Mouse (Mus musculus) left cerebral cortex, postnatal 36 days (tissue): ENCODE data around the gene Gpnmb. TPM values are rescaled to one million over a fixed set of nuclear protein-coding genes. Genes with fewer than 3 reads are reported as not detected.

Experiments
- DNase-seq, 2 experiments: peaks; one replicate each; pipeline ENCODE4 v3.0.0; 2021 to 2022; ENCODE audit warnings: low spot score in 2 of 2, mixed read lengths in 1 of 2
- intact Hi-C: fragments of 180-260 bp; cut with DNase I; formaldehyde crosslinking; loops from one replicate; pipeline ENCODE4 v1.15.1; 2025
- total RNA-seq, 2 experiments: library from RNA; stranded (reverse); gene quantifications; 2 replicates each; pipeline ENCODE4 v1.2.3; 2021

Gpnmb gene
- total RNA-seq, 2 experiments from 2014 or later, result 1.1 to 1.8 TPM

DNA sequence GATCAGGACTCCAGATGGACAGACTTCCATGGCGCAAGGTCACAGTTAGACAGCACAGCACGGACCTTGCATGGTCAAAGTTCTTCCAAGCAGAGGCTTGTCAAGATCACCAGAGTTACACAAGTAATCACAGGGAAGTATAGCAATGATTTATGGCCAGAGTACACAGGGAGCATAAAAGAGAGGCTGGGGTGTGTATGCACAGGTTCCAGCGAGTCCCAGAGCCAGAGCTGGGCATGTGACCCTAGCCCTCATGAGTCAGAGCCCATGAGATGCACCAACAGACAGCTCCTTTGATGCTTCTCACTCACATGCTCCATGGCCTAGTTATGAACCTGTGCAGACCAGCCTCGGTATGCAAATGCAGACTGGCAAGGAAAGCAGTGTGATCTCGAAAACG is 8.3 kb upstream of the Gpnmb start:
- DNase-seq, result no peak
- intact Hi-C loops, result no loop called here

DNA sequence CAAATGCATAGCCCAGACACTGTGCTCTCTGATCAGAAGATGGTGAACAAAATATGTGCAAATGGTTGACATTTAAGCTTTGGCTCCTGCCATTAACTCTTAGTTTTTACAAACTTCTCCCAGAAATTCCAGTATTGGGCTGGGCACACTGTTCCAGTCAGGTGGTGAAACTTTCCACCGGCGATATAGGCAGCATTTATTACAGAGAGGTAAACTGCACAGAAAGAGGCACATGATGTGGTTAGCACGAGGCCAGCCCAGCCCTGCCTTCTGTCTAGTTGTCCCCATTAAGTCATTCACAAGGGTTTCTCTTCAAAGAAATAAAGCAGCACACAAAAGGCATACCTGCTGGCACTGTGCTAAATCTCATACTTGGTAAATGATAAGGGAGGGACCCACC is 7.6 kb upstream of the Gpnmb start:
- DNase-seq, result no peak
- intact Hi-C loops, result no loop called here

DNA sequence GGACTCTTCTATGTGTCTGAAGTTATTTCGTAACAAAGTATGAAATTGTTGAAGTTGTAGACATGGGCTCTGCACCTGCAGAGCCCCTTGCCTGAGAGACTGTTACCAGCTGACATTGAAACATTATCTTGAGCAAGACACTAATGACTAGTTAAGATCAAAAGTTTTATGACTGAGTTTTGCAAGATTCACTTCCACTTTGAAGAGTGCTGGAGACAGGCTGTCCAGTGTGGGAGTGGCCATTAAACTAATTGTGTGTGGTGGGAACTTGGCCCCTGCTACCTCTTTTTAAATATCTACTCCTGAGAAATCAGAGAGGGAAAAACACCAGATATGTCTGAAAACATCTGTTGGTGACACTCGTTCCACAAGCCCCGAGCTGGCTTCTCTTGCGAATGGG is 5.1 kb upstream of the Gpnmb start:
- intact Hi-C loops, result no loop called here
- no peak for DNase-seq

DNA sequence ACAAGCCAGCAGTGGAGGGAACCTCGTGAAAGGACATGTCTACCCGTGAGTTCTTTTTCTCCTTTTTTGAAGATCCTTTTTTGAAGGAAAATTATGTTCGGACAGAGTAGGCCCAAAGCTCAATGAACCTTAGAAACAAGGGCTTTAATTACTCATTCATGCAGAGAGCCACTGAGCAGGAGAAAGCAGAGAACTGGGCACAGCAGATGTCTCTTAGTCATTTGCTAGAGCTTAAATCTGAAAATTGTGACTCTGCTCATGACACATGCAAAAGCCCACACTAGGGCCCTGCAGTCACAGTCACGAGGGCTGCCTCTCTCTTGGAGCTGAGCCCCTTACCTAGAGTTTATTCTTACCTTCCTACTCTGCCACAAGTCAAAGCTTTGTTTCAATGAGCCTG is 3.6 kb upstream of the Gpnmb start:
- DNase-seq, result no peak
- intact Hi-C loops, result no loop called here

DNA sequence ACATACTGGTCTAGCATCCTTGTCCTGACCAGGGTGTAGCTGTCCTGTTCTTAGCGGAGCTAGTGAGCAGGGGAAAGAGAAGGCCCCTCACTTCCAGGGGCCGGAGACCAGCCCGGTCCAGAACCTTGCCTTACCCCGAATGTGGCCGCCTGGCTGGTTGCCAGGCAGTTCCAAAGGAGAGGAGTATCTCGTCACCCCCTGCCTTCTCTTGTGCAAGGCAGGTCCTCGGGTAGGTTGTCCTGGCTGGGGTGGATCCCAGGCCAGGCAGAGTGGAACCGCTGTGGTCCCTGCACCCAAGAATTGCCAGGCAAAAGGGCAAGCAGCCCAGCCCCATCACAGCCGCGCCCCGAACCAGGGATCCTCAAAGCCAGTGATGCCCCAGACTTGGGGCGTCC is 919 bp downstream of the Gpnmb start:
- no peak for DNase-seq
- intact Hi-C loops, result no loop called here

DNA sequence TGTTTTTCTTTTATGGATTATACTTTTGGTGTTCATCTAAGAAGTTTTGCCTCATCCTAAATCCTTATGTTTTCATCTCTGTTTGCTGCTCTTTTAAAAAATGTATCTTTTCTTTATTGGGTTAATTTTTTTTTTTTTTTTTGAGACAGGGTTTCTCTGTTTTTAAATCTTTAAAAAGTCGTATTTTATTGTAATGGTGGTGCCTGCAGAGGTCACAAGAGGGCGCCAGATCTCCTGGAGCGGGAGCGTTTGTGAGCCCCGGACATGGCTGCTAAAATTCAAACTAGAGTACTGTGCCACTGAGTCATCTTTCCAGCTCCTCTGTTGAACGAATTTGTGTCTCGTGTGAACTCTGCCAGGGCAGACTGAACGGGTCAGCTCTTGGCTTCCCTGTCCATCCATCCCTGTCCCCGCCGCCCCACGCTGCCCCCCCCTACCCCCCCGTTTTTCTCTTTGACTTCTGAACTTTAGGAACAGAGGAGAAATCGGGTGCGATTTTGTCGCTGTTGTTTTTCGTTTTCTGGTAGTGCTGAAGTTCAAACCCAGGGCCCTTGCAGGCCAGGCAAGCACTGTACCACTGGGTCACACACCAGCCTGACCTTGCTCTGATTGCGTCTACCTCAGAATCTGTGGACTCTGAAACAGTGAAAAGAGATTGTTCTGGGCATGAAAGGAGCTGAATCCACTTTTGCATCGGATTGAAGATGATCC is 3.3 kb downstream of the Gpnmb start:
- intact Hi-C loops, result no loop called here
- peak; percentile 36 to 57 for DNase-seq

DNA sequence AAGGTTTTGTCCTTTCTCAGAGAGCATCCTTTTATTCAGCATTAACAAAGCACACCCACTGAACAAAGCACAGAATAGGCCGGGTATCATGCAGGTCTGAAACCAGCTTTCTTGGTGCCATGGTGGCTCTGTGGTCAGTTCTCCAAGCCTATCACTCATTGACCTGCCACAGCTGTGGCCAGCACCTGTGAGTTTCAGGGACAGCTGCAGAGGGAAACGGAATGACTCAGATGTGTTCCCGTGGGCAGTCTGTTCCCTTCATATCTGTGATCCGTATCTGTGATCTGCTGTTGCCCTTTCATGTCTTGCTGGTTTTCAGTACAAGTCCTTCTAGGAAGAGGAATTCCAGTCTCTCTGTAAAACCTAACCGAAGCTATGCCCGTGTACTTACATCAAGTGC is 10.2 kb downstream of the Gpnmb start:
- no peak for DNase-seq
- intact Hi-C loops, result no loop called here

DNA sequence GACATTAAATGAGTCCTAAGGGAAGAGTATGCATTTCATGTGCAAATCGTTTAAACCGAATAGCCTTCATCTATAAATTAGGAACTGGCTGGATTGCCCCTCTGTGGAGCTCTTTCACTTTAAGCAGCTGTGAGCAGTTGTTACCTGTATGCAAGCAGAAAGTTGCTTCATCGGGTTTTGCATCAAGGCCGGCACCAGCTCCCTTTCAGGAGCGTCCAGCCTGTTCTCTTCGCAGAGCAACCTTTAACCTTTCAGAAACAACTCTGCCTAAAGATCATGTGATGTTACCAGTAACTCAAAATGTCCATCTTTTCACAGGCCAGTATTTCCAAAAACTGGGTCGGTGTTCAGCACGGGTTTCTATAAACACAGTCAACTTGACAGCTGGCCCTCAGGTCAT is 10.6 kb downstream of the Gpnmb start:
- intact Hi-C loops, result no loop called here
- no peak for DNase-seq

DNA sequence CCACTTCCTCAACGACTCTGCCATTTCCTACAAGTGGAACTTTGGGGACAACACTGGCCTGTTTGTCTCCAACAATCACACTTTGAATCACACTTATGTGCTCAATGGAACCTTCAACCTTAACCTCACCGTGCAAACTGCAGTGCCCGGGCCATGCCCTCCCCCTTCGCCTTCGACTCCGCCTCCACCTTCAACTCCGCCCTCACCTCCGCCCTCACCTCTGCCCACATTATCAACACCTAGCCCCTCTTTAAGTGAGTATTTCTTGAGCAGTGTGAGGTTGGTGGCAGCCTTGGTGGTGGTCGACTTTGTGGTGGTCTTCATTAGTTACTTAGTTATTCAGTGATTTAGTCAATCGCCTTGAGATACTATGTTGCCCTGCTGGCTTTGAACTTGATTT is 11.5 kb downstream of the Gpnmb start:
- intact Hi-C loops, result no loop called here
- DNase-seq, result no peak

DNA sequence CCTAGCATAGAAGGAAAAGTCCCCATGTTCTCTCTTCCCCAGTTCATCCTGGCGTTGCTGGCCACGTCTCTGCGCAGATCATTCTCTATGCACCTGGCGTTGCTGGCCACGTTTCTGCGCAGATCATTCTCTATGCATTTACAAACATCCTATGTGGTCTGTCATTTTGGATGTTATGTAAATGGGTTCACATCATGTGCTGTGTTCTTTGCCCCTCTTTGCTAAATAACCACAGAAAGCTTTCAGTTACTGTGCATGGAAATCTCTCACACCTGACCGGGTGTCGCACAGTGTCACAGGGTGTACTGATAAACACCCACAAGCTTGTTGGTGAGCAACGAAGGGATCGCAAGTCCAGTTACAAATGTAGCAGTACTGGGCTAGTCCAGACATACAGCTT is 12.0 kb downstream of the Gpnmb start:
- intact Hi-C loops, result no loop called here
- no peak for DNase-seq

DNA sequence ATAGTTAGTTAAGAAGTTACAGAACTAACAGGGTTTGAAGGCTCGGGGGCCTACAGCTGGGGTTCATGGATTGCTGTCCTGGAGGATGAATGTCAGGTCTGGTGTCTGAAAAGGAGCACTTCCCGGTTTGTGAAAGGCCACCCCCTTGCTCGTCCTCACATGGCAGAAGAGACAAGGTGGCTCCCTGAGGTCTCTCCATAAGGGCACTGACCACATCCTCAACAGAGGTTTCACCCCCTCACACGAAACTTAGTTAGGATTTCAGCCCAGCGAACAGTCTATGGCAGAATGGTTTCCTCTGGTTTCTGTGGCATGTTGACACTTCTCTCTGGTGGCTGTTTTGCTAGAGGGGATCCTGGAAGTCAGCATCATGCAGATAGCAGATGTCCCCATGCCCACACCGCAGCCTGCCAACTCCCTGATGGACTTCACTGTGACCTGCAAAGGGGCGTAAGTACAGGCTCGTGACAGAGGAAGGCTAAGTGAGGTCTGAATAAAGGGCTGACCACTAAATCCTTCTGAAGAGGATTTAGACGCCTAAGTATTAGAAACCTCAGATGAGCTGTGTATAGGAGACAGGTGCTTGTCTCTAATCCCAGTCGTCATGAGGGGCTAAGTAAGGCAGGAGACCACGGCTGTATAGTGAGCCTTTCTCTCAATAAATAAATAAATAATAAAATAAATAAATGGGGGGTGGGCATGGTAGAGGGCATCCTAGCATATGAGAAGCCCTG is 14.5 kb downstream of the Gpnmb start:
- intact Hi-C loops, result loop anchor here (10.0 kb wide), 1 partner anchor 344 kb away; the partner anchor contains the start of gene Stk31
- DNase-seq, result no peak

DNA sequence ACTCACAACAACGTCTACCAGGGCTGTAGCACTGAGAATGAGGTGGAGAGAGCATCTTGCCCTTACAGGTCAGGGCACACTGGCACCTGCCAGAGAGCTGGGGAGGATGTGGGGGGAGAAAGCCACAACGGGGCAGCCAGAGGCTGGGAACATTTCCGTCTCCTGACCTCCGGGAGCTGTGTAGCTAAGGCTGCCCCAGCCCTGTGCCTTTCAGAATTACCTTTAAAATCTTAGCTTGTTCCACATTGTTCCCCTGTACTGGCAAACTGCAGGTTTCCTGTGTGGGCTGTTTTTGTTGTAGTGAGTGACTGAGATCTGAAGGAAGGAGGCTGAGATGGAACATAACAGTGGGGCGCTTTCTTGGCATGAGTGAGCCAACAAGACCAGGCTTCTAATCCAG is 15.8 kb downstream of the Gpnmb start:
- intact Hi-C loops, result loop anchor here (10.0 kb wide), 1 partner anchor 343 kb away; the partner anchor contains the start of gene Stk31
- DNase-seq, result no peak

DNA sequence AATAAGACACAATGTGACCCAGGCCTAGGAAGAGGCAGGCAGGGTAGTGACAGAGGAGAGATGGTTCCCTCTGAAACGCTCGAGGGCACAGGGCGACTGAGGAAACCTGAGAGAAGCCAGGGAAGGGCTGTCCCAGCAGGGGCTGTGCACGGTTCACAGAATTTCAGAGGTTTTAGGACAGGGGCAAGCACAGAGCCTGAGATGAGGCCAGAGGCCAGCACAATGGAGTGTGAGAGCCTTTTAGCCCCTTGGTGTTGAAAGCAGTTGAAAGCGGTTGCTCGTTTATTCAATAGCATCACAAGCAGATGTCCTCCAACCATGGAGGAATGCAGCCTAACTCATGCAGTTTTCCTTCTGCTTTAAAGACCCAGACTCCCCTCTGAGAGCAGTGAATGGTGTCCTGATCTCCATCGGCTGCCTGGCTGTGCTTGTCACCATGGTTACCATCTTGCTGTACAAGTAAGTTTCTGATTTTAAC is 18.9 kb downstream of the Gpnmb start:
- no peak for DNase-seq
- intact Hi-C loops, result loop anchor here (10.0 kb wide), 1 partner anchor 340 kb away; the partner anchor contains the start of gene Stk31

DNA sequence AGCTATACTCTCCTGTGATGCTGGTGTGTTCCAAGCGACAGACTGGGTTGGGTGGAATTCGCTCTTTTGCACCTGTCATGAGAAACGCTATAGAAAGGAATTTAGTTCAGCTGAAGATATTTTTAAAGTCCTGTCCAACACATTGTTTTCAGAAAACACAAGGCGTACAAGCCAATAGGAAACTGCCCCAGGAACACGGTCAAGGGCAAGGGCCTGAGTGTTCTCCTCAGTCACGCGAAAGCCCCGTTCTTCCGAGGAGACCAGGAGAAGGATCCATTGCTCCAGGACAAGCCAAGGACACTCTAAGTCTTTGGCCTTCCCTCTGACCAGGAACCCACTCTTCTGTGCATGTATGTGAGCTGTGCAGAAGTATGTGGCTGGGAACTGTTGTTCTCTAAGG is 19.7 kb downstream of the Gpnmb start:
- intact Hi-C loops, result loop anchor here (2.0 to 10.0 kb wide), 2 partner anchors 151 to 339 kb away; partner anchors contain the start of gene Stk31
- DNase-seq, result no peak

DNA sequence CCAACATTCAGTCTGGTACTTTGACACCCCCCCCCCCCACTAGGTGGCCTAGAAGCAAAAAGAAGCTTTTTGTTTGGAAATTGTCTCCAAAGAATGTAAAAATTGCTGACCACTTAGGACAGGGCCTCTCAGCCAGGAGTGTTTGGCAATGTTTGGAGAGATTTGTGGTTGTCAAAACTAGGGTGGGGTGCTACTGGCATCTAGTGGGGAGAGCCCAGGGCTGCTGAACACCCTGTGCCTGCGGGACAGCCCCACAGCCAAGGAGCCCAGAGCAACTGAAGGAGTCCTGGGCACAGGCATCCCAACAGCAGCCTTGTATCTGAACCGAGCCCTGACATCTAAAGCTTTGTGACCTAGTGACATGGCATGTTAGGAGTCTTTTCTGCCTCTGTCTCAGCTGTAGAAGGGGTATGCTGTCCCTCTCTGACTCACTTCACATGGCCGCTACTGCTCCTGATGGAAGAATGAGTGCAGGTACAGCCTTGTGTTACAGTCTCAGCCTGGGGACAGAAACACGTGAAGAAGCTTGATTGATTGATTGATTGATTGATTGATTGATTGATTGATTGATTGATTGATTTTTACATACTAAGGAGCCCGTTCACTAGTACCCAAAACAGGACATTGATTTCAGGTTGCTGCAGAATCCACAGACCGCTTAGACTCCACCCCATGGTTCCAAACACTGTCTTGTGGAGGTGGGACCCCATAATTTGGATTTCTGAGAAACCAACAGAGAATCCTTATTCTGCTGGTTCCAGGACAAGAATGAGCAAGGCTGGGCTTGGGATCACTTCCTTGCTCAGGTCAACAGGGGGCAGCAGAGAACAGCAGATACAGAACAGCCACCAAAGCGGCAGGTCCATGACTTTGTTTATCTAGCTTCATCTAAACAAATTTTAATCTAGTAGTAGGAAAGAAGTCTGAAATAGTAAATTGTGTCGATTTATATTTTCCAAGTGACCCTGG is 21.0 kb downstream of the Gpnmb start:
- intact Hi-C loops, result loop anchor here (2.0 to 10.0 kb wide), 2 partner anchors 149 to 337 kb away; partner anchors contain the start of gene Stk31
- DNase-seq, result peak; percentile 47 to 67

DNA sequence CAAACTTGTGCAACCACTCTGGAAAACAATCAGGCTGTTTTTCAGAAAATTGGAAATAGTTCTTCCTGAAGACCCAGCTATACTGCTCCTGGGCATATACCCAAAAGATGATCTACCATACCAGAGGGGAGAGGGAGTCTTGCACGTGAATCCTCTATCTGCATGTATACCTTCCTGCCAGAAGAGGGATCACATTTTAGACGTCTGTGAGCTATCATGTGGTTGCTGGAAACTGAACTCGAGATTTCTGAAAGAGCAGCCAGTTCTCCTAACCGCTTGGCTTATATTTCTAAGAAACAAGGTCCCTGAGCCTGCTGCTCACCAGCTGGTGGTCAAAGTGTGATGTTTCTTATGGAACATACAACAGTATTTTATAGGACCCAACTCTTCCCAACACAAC is 32.0 kb downstream of the Gpnmb start:
- intact Hi-C loops, result no loop called here

DNA sequence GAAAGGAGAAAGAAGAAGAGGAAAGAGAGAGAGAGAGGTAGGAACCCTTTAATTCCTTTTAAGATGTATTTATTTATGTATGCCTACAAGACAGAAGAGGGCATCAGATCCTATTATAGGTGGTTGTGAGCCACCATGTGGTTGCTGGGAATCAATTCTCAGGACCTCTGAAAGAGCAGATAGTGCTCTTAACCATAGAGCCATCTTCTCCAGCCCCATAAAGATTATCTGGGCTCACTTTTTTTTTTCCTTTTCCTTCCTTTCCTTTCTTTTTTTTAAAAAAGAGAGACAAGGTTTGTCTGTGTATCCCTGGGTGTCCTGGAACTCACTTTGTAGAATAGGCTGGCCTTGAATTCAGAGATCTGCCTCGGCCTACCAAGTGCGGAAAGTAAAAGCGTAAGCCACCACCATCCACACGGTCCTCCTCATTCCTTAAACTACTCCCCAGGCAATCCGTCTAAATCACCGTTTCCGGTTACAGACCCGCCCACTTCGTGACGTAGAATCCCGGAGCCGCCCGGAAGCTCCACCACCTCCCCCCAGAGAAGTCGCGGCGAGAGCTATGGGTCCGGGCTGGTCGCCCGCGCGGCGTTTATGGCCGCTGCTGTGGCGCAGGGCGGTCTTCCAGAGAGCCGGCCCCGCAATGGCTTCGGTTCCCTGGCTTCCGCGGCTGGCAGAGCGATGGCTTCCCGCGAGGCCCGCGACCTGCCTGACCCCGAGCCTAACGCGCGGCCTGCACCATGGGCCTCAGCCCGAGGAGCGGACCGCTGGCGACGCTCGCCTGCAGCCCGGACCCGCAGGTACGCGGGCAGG is 37.2 kb downstream of the Gpnmb start, which contains the start of gene Malsu1:
Malsu1 (plus strand) TSS at position 492 of the 813 bp plus-strand sequence.
- intact Hi-C loops, result loop anchor here (2.0 kb wide), 1 partner anchor 143 kb away; no protein-coding TSS in a partner anchor

More for the DNA sequence above, 32.0 kb downstream of the Gpnmb start:
- DNase-seq, result no peak

DNA sequence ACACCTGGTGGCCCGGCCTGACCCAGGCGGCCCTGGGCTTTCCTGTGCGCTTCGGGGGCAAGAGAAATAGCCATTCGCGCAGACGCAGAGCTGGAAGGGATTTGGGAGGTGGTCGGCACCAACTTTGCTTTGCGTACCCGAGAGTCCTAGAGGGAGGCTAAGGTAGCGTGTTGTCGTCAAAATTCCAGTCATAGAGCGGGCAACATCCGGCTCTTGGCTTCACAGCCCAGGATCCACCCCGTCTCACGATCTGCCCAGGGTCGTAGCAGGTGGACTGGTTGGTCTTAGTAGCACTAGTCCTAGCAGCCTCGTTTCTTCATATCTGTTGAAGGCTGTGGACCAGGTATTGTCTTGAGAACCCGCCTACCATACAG is 37.8 kb downstream of the Gpnmb start:
- intact Hi-C loops, result no loop called here
- DNase-seq, result peak in 1 of 2 experiments; percentile 26

More for the DNA sequence above, 37.2 kb downstream of the Gpnmb start, which contains the start of gene Malsu1:
- DNase-seq, result peak; percentile 95

DNA sequence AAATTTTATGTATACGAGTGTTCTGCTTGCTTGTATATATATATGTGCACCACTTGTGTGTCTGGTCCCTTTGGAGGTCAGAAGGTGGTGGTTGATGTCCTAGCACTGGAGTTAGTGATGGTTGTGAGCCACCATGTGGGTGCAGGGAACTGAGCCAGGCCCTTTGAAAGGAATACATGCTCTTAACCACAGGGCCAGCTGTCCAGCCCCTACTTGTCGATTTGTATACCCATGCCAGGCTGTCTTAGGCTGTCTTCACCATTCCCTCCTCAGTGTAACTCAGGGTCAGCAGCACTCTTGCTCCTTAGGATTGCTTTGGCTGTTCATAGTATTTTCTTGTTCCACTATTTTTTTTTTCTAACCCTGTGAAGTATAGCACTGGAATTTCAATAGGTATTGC is 41.5 kb downstream of the Gpnmb start:
- DNase-seq, result no peak
- intact Hi-C loops, result no loop called here
